Mouse (Mus musculus) skeletal muscle tissue, postnatal 0 days (tissue): ENCODE results near the gene Sept12. TPM values are rescaled to one million over a fixed set of nuclear protein-coding genes. Genes with fewer than 3 reads are reported as not detected.

Source experiments
- polyA plus RNA-seq: library from polyadenylated mRNA; unstranded; fragments of >200 nt; fragmentation: Nextera tagmentation; extraction: Ambion mirVana; gene quantifications from 2 replicates; pipeline ENCODE4 v1.2.1, GENCODE M21; 2015

The Sept12 gene
- polyA plus RNA-seq, result not detected in 2 replicates

DNA sequence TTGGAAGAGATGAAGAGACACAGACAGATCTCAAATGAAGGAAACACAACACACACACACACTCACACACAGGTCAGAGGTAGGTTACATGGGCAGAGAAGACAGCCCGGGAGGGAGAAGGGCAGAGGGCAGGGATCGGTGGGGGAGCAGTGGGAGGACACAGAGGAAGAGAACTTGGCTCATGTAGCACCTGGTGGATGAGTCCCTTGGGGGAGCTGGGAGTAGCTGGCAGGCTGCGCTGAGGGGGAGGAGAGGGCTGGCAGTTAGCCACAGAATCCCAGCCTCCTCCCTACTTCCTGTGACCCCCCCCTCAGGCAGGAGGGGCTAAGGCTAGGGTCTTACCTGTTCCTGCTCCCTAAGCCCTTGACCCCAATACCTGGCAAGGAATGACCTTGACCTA is at the start of gene Sept12:
Gene Sept12 (minus strand): TSS at position 300 of the 400 bp plus-strand sequence.

DNA sequence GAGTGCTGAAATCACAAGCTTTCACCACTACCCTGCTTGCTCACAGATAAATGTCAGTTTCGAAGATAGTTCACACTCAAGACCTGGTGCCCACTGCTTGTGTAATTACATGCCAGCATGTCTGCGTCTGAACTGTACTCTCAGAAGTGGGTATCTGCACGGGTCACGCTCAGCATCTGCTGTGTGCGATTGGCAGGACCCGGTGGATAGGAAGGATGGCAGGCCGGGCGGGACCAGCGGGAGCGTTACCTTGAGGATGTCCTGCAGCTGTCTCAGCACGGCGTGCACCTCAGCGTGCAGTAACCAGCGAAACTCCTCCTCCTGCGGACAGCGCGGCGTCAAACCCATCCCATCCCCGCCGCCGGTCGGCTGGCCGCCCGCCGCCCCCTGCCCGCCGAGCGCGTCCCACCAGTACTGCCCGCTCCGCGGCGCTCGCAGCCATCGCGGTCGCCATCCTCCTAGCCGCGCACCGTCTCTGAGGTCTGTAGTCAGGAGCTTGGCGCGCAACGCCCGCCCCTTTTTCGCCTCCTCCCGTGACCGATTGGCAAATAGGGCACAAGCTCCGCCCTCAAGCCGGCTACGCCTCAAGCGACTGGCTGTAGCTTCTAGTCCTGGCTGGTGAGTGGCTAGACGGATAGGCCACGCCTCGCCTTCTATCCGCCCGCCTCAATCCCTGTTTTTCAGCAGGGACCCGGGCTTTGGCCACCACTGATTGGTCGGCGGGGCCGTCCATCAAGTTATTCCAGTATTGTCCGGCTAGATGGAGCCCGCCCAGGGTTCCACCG is 15.6 kb upstream of the Sept12 start, which contains the start of gene Rogdi:
Gene Rogdi (minus strand): TSS at position 500 of the 785 bp plus-strand sequence.

DNA sequence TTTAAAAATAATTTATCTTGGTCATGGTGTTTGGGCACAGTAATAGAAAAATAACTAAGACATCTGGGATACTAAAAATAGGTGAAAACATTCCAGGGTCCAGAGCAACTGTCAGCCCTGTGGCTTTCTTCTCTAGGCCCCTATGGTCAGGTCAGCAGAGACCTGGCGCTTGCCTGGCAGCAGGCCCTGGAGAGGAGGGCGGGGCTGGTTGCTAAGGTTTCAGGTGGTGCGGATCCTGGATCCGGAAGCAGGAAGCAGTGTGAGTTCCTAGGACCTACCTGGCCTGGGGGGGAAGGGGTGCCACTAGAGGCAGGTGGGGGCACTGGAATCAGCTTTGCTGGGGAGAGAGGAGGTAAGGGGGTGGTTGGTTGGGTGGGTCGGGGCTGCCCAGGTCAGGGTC is 9.4 kb upstream of the Sept12 start, which contains the start of gene Smim22:
Gene Smim22 (plus strand): TSS at position 222 of the 400 bp plus-strand sequence.

DNA sequence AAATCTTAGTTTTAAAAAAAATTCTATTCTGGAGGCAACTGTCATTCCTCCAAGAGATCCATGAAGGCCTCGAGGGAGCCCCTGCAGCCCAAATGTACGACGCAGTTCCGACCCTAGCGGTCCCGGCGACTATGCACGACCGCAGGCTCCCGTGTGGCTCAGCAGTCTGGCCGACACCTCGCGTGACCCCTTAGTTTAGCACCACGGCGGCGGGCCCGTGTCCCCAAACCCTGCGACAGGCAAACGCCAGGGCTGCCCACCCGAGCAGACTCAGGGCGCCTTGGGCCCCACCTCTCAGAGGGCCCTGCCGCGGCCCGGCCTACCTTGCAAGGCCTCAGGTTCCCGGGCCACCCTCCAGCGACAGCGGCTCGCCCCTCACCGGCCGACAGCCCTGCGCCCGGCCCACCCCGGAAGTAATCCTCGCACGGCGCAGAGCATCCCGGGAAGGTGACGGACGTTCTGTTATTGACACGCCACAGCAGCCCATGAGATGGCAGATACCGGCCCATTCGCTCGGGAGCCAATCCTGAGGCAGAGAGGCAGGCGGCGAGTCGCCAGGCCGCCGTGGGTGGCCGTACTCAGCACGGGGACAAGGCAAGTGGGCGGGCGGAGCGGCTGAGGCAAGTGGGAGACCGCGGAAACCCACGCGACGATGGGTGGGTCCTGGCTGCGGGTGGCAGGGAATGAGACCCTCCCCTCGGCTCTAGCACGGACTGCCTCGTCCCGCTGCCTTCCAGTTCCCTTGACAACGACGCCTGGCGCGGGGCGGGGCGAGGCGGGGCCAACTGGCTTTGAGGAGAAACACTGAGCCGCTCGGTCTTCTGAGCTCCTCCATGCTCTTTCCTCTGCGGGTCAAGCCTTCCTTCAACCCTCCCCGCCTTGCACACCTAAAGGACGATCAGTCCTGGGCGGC is 33.6 kb downstream of the Sept12 start, which contains the start of gene Anks3:
Gene Anks3 (minus strand): TSS at position 409 of the 913 bp plus-strand sequence.

DNA sequence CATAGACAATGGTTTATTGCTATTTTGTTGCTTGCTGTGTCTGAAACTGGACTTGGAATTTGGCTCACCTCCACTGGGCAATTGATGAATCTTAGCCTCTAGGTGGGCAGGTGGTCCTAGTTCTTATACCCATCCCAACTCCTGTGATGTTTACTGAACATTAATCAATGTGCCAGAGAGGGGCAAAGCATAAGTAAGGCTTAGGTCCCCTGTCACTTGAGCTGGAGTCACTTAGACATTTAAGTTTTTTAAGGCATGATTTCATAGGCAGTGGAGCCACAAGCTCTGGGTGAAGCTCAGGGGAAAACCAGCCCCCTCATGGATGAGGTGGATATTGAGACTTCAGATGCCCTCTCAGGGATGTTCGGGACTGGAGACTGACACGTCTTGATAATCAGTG is 59.2 kb downstream of the Sept12 start, which contains the start of gene Nudt16l1:
Gene Nudt16l1 (plus strand): TSS at position 301 of the 400 bp plus-strand sequence.

Other genes starting within 250 kb of the Sept12 start
- gene Cdip1, start 207.6 kb downstream of the Sept12 start, polyA plus RNA-seq, result 121 and 134 TPM in 2 replicates
- gene 4930562C15Rik, start 162.4 kb downstream of the Sept12 start, polyA plus RNA-seq, result 0.12 and 0.14 TPM in 2 replicates
- gene Ubald1, start 117.5 kb downstream of the Sept12 start, polyA plus RNA-seq, result 34.4 and 37.2 TPM in 2 replicates
- 61.0 and 64.5 TPM in 2 replicates for gene Mgrn1, start 111.6 kb downstream of the Sept12 start, polyA plus RNA-seq
- gene Nudt16l1, start 59.1 kb downstream of the Sept12 start, polyA plus RNA-seq, result 82.1 and 91.1 TPM in 2 replicates
- 20.7 and 21.9 TPM in 2 replicates for gene Anks3, start 33.6 kb downstream of the Sept12 start, polyA plus RNA-seq
- 1.2 and 1.6 TPM in 2 replicates for gene Smim22, start 9.4 kb upstream of the Sept12 start, polyA plus RNA-seq
- 24.9 and 29.7 TPM in 2 replicates for gene Rogdi, start 15.7 kb upstream of the Sept12 start, polyA plus RNA-seq
- gene Glyr1, start 52.0 kb upstream of the Sept12 start, polyA plus RNA-seq, result 56.4 and 61.8 TPM in 2 replicates
- 10.1 and 10.9 TPM in 2 replicates for gene Ubn1, start 52.2 kb upstream of the Sept12 start, polyA plus RNA-seq
- gene Ppl, start 134.6 kb upstream of the Sept12 start, polyA plus RNA-seq, result 0.12 and 1.6 TPM in 2 replicates
- gene Sec14l5, start 149.3 kb upstream of the Sept12 start, polyA plus RNA-seq, result 0.82 and 0.95 TPM in 2 replicates
- 9.1 and 10.4 TPM in 2 replicates for gene Nagpa, start 206.2 kb upstream of the Sept12 start, polyA plus RNA-seq
- gene AU021092, start 224.4 kb upstream of the Sept12 start, polyA plus RNA-seq, result 2.4 and 2.7 TPM in 2 replicates
- 19.3 and 19.6 TPM in 2 replicates for gene Alg1, start 235.8 kb upstream of the Sept12 start, polyA plus RNA-seq